Mouse (Mus musculus) myocyte (in vitro differentiated cells): ENCODE results near the gene Hoxd3.

ENCODE experiments used
- E2F4 ChIP-seq: IDR thresholded peaks from one replicate; pipeline ENCODE4 v1.6.1; 2011; ENCODE audit warnings: mild to moderate bottlenecking, control low read depth, moderate library complexity; ENCODE audit not compliant: insufficient read depth
- MAX ChIP-seq: IDR thresholded peaks from one replicate; pipeline ENCODE4 v1.6.1; 2011; ENCODE audit warnings: low read depth, mild to moderate bottlenecking, control low read depth
- MYOD1 ChIP-seq, 3 experiments: IDR thresholded peaks; one replicate each; pipeline ENCODE4 v1.6.1; 2011; ENCODE audit warnings: control low read depth in 2 of 3, low read depth in 2 of 3, mild to moderate bottlenecking in 2 of 3, moderate library complexity in 1 of 3; ENCODE audit not compliant: insufficient read length in 2 of 3, control insufficient read depth in 1 of 3
- MYOG ChIP-seq, 3 experiments: IDR thresholded peaks; one replicate each; pipeline ENCODE4 v1.6.1; 2011; ENCODE audit warnings: control low read depth in 2 of 3, low read depth in 2 of 3, mild to moderate bottlenecking in 2 of 3; ENCODE audit not compliant: insufficient read length in 2 of 3, control insufficient read depth in 1 of 3, insufficient read depth in 1 of 3
- POLR2A ChIP-seq: IDR thresholded peaks from one replicate; pipeline ENCODE4 v1.6.1; 2011; ENCODE audit warnings: low read depth, mild to moderate bottlenecking, control low read depth, moderate library complexity; ENCODE audit not compliant: insufficient read length
- POLR2AphosphoS2 ChIP-seq: IDR thresholded peaks from one replicate; pipeline ENCODE4 v1.6.1; 2011; ENCODE audit warnings: low read depth, control low read depth; ENCODE audit not compliant: insufficient read length
- REST ChIP-seq: IDR thresholded peaks from one replicate; pipeline ENCODE4 v1.6.1; 2011; ENCODE audit warnings: mild to moderate bottlenecking, control low read depth, moderate library complexity; ENCODE audit not compliant: insufficient read depth, insufficient read length
- SRF ChIP-seq: IDR thresholded peaks from one replicate; pipeline ENCODE4 v1.6.1; 2011; ENCODE audit warnings: low read depth; ENCODE audit not compliant: control insufficient read depth, insufficient read length
- TCF12 ChIP-seq: IDR thresholded peaks from one replicate; pipeline ENCODE4 v1.6.1; 2011; ENCODE audit warnings: mild to moderate bottlenecking, control low read depth; ENCODE audit not compliant: poor library complexity, insufficient read depth, severe bottlenecking
- USF1 ChIP-seq: IDR thresholded peaks from one replicate; pipeline ENCODE4 v1.6.1; 2011; ENCODE audit warnings: low read depth, mild to moderate bottlenecking, control low read depth, moderate library complexity

DNA sequence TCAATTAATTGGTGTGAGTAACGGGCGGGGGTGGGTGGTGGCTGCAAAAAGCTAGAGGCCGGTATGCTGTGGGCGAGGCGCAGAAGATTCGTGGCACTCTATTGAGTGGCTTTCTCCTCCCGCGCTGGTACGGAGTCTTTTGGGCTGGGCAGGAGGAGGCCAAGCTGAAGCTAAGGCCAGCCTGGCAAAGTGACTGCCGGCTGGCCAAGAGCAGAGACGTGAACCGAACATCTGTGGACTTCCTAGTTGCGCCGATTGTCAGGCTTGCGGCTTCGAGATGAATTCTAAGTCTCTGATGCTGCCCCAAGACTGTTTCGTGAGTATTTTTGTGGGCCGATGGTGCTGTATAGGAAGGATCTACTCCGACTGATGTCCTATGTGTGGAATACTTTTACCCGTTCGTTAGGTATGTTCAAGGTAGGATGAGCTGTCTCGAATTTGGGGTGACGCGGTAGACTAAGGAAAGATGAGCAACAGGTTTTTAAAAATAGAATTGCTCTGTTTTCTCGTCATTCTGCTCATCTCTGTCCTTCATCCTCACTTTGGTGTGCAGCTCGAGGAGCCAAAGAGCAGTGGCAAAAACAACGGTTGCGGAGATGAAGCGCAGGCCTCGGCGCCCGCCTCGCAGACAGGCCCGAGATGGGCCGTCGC lies 44.4 kb upstream of the Hoxd3 start:
- no peak for TF ChIP-seq POLR2A
- no peak for TF ChIP-seq POLR2AphosphoS2
- TF ChIP-seq E2F4, result no peak
- TF ChIP-seq MYOD1 (IDR thresholded peaks at IDR 0.05; ENCODE audit: control insufficient read depth in 1 of 3, insufficient read length in 2 of 3, low read depth in 2 of 3), result no peak
- no peak for TF ChIP-seq USF1
- no peak for TF ChIP-seq MYOG (IDR thresholded peaks at IDR 0.05; ENCODE audit: control insufficient read depth in 1 of 3, insufficient read depth in 1 of 3, insufficient read length in 2 of 3, low read depth in 2 of 3)
- no peak for TF ChIP-seq MAX
- TF ChIP-seq REST, result no peak
- no peak for TF ChIP-seq TCF12
- no peak for TF ChIP-seq SRF
